Mouse (Mus musculus): ENCODE measurements around the gene Rnf150. TPM values are rescaled to one million over a fixed set of nuclear protein-coding genes. Genes with fewer than 3 reads are reported as not detected.

Rnf150 gene
- total RNA-seq, 2 experiments from 2014 or later, result 48.5 to 48.8 TPM

DNA sequence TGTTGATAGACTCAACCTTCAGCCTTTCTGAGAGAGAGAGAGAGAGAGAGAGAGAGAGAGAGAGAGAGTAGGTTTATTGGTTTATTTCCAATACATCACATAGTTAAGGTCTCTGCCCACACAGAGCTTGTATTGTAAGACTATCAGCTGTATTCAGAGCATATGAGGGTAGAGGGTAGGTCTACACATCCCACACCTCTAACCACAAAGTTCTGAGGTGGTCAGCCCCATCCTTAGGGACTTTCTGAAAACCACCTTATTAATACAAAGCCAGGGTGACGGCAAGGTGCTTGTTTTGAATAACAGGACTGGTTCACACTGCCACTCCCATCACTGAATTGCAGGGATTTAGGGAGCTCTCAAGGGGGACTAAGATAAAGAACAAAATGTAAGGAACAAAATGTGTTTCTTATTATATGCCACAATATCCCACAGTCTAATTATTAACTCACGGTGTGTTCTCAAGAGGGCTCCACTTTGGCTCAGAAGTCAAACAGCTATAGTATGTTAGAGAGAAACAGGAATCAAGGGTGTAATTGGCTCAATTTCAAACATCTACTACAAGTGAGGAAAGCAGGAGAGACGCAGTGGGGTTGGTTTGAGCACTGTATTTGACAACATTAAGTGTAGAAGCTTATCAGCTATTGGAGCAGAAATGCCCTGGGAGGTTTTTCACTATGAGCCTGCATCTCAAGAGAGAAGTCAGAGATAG is 132.7 kb downstream of the Rnf150 start:
- no peak for TF ChIP-seq CTCF (IDR thresholded peaks at IDR 0.05)
- intact Hi-C loops (cut with DNase I), result no loop called here
- no peak for DNase-seq (ENCODE audit: extremely low spot score in 1 of 2, low spot score in 2 of 2)
- H3K4me3 ChIP-seq, result no peak overlapping the region
- H3K27ac ChIP-seq, result no peak overlapping the region

DNA sequence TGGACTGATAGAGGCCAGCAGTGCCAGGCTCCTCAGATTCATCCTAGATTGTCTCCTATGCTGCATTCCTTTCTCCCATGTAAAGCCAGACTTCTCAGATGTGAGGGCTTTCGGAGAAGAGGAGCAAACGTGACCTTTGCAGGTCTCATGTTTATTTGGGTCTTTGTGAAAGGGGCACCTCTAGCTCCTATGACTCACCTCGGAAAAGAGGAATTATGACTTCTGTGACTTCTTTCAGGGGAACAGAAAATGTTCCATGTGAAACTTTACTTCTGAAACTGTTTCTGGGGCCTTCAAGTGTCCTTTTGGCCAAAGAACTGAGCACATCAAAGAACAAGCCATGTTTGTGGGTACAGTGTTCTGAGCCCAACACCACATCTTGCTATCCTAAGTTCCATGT is 133.7 kb downstream of the Rnf150 start:
- Histone ChIP-seq H3K27ac (no peak overlapping the region), H3K4me3 (no peak overlapping the region)
- no peak for TF ChIP-seq CTCF (IDR thresholded peaks at IDR 0.05)
- no peak for DNase-seq (ENCODE audit: extremely low spot score in 1 of 2, low spot score in 2 of 2)
- intact Hi-C loops (cut with DNase I), result no loop called here

DNA sequence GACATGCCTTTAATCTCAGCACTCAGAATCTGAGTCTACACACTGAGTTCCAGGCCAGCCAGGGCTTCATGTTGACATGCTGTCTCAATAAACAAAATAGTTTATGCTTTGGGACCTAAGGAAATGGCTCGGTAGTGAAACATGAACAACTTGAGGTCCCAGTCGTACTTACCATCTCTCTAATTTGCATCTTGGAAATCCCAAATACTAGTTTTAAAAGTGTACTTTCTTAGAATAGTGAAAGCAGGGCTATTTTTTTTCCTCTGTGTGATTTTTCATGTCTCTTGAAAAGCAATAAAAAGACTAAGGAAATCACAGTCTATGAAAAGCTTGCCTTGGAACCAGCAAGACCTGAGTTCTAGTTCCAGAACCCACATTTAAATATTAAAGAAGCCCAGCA is 135.6 kb downstream of the Rnf150 start:
- no peak for TF ChIP-seq CTCF (IDR thresholded peaks at IDR 0.05)
- intact Hi-C loops (cut with DNase I), result no loop called here
- no peak for DNase-seq (ENCODE audit: extremely low spot score in 1 of 2, low spot score in 2 of 2)
- Histone ChIP-seq H3K4me3 (no peak overlapping the region), H3K27ac (no peak overlapping the region)

DNA sequence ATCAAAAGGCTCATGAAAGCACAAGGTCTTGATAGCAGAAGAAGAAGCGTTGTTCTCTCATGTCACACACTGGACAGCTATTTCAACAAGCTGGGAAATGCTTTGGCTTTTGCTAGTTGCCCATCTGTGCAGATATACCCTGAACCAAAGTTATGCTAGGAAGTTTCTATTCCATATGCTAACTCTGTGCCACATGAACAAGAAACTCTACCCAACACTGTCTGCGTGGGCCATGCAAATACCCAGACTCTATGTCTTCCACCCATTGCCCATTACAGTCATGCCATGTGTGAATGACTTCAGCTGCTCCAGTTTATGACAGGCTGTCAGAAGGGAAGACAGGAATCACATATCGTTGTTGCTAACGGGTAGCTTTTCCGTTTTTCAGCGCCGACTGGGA is 140.0 kb downstream of the Rnf150 start:
- Histone ChIP-seq H3K4me3 (no peak overlapping the region), H3K27ac (no peak overlapping the region)
- DNase-seq (ENCODE audit: extremely low spot score in 1 of 2, low spot score in 2 of 2), result no peak
- intact Hi-C loops (cut with DNase I), result no loop called here
- no peak for TF ChIP-seq CTCF (IDR thresholded peaks at IDR 0.05)

- DNase-seq (ENCODE audit: extremely low spot score in 1 of 2, low spot score in 2 of 2), result no peak
- no peak overlapping the region for H3K27ac ChIP-seq
- H3K4me3 ChIP-seq, result no peak overlapping the region
- no peak for TF ChIP-seq CTCF (IDR thresholded peaks at IDR 0.05)
- intact Hi-C loops (cut with DNase I), result no loop called here
Observed at GRCm38 (mm10) chr8:83009481-83009880, 146.3 kb downstream of the Rnf150 start.

DNA sequence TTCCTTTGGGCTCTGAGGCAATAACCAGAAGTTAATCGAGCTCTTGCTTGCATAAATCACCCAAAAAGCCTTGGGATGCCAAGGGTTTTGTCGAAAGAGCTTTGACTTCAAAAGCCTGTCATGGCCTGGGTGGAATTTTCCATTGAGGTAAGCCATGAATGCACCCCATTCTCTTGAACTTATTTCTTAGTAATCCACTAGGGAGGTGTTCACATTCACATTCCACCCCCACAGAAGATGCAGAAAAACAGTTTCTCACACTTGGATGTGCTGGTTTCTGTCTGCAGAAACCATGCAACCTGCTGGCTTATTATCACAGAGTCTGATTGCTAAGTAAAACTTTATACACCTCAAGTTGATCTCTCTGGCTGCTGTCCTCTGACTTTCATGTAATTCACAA is 148.1 kb downstream of the Rnf150 start:
- H3K27ac ChIP-seq, result no peak overlapping the region
- no peak for TF ChIP-seq CTCF (IDR thresholded peaks at IDR 0.05)
- intact Hi-C loops (cut with DNase I), result no loop called here
- no peak overlapping the region for H3K4me3 ChIP-seq
- no peak for DNase-seq (ENCODE audit: extremely low spot score in 1 of 2, low spot score in 2 of 2)

- intact Hi-C loops (cut with DNase I), result no loop called here
- H3K4me3 ChIP-seq, result no peak overlapping the region
- TF ChIP-seq CTCF (IDR thresholded peaks at IDR 0.05), result no peak
- no peak for DNase-seq (ENCODE audit: extremely low spot score in 1 of 2, low spot score in 2 of 2)
- H3K27ac ChIP-seq, result no peak overlapping the region
Observed at GRCm38 (mm10) chr8:83011758-83012157, 148.6 kb downstream of the Rnf150 start.

DNA sequence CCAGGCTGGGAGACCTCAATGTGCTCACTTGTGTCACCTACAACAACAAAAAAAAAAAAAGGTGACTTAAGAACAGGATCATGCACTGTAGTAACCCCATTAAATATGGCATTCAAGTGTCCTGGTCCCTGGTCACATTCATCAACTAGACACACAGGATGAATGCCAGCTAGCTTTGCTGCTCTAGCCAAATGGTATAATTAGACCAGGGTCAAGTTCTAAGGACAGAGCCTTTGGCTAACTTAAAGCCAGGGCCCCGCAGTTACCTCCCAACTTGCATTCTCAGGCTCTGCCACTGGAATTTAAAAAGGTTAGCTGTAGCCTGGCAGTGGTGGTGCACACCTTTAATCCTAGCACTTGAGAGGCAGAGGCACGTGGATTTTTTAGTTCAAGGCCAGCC is 165.1 kb downstream of the Rnf150 start:
- no peak for DNase-seq (ENCODE audit: extremely low spot score in 1 of 2, low spot score in 2 of 2)
- TF ChIP-seq CTCF (IDR thresholded peaks at IDR 0.05), result no peak

DNA sequence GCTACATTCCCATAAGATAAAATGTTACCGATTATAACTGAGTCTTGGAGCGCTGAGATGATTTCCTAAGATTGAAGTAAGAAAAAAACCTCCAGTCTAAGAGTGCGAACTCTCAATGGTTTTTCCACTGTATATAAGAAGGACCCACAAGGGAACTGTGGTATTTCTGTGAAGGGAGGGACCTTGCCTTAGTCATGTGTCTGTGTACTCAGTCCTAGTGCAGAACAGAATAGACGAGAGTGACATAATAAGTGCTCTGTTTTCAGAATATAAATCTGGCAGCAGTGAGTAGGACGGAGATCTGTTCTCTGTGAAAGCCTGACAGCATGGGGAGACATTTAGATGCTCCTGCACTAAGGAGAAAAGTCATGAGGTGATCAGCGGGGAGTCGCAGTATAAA is 169.6 kb downstream of the Rnf150 start:
- DNase-seq (ENCODE audit: extremely low spot score in 1 of 2, low spot score in 2 of 2), result no peak
- Histone ChIP-seq H3K4me3 (no peak overlapping the region), H3K27ac (peak overlapping the region; percentile 59; the same call in 1 of the 2 replicates)
- intact Hi-C loops (cut with DNase I), result no loop called here
- no peak for TF ChIP-seq CTCF (IDR thresholded peaks at IDR 0.05)

More for the DNA sequence above, 165.1 kb downstream of the Rnf150 start:
- Histone ChIP-seq H3K4me3 (no peak overlapping the region), H3K27ac (no peak overlapping the region)
- intact Hi-C loops (cut with DNase I), result no loop called here

GRCm38 (mm10) chr8:83035141-83035540 is 172.0 kb downstream of the Rnf150 start:
- DNase-seq (ENCODE audit: extremely low spot score in 1 of 2, low spot score in 2 of 2), result no peak
- no peak for TF ChIP-seq CTCF (IDR thresholded peaks at IDR 0.05)
- Histone ChIP-seq H3K4me3 (no peak overlapping the region), H3K27ac (no peak overlapping the region)
- intact Hi-C loops (cut with DNase I), result loop anchor here (5.0 kb wide), 1 partner anchor 68 kb away; no protein-coding TSS in a partner anchor

- Histone ChIP-seq H3K4me3 (no peak overlapping the region), H3K27ac (no peak overlapping the region)
- intact Hi-C loops (cut with DNase I), result loop anchor here (5.0 kb wide), 1 partner anchor 69 kb away; no protein-coding TSS in a partner anchor
- no peak for DNase-seq (ENCODE audit: extremely low spot score in 1 of 2, low spot score in 2 of 2)
- no peak for TF ChIP-seq CTCF (IDR thresholded peaks at IDR 0.05)
Observed at GRCm38 (mm10) chr8:83036521-83037166, 173.5 kb downstream of the Rnf150 start.

GRCm38 (mm10) chr8:83037321-83037720 is 174.2 kb downstream of the Rnf150 start:
- no peak for DNase-seq (ENCODE audit: extremely low spot score in 1 of 2, low spot score in 2 of 2)
- intact Hi-C loops (cut with DNase I), result loop anchor here (5.0 kb wide), 1 partner anchor 70 kb away; no protein-coding TSS in a partner anchor
- no peak overlapping the region for H3K27ac ChIP-seq
- H3K4me3 ChIP-seq, result no peak overlapping the region
- TF ChIP-seq CTCF (IDR thresholded peaks at IDR 0.05), result no peak

All from left cerebral cortex, adult 2 months (tissue).